Mouse (Mus musculus) CD8-positive naive resting alpha-beta T cell, adult 57 days (primary cell): Measurements from ENCODE around the gene Pidd1. TPM values are rescaled to one million over a fixed set of nuclear protein-coding genes. Genes with fewer than 3 reads are reported as not detected.

Experiments used
- total RNA-seq: library from RNA; stranded (reverse); gene quantifications from one replicate; pipeline ENCODE4 v1.2.4, GENCODE M21; 2023

The Pidd1 gene
- 5.7 TPM for total RNA-seq

GRCm38 (mm10) chr7:141443828-141444237, at the start of gene Pidd1:
Gene Pidd1 (minus strand): TSS chr7:141444025.

GRCm38 (mm10) chr7:141475011-141475804, 31.4 kb upstream of the Pidd1 start, which contains the start of the genes Polr2l and Tspan4:
Gene Polr2l (minus strand): TSS chr7:141475132.
Gene Tspan4 (plus strand): TSS chr7:141475240.

GRCm38 (mm10) chr7:141467230-141468030, 23.6 kb upstream of the Pidd1 start, which contains the start of gene Cd151:
Gene Cd151 (plus strand): TSS chr7:141467392.

GRCm38 (mm10) chr7:141460391-141461113, 16.7 kb upstream of the Pidd1 start, which contains the start of gene Cracr2b:
Gene Cracr2b (plus strand): TSS chr7:141461094.

GRCm38 (mm10) chr7:141454967-141455551, 11.2 kb upstream of the Pidd1 start, which contains the start of gene Pnpla2:
Gene Pnpla2 (plus strand): TSS chr7:141455198.

GRCm38 (mm10) chr7:141447110-141447991, 3.5 kb upstream of the Pidd1 start, which contains the start of gene Rplp2:
Gene Rplp2 (plus strand): TSS chr7:141447370.

GRCm38 (mm10) chr7:141437178-141438120, 6.4 kb downstream of the Pidd1 start, which contains the start of gene Slc25a22:
Gene Slc25a22 (minus strand): TSS chr7:141437892.

GRCm38 (mm10) chr7:141429310-141429709, 14.5 kb downstream of the Pidd1 start, which contains the start of gene Cend1:
Gene Cend1 (minus strand): TSS chr7:141429491.

GRCm38 (mm10) chr7:141413809-141414584, 29.8 kb downstream of the Pidd1 start, which contains the start of gene Gatd1:
Gene Gatd1 (minus strand): TSS chr7:141414136.

GRCm38 (mm10) chr7:141391625-141392551, 51.9 kb downstream of the Pidd1 start, which contains the start of gene Taldo1:
Gene Taldo1 (plus strand): TSS chr7:141392199.

Other genes starting within 250 kb of the Pidd1 start
- 4.7 TPM for gene Lrrc56, start 249.9 kb downstream of the Pidd1 start, total RNA-seq
- 2.5 TPM for gene Lmntd2, start 229.9 kb downstream of the Pidd1 start, total RNA-seq
- gene Rassf7, start 228.2 kb downstream of the Pidd1 start, total RNA-seq = 8.1 TPM
- 157 TPM for gene Phrf1, start 215.2 kb downstream of the Pidd1 start, total RNA-seq
- gene Irf7, start 177.5 kb downstream of the Pidd1 start, total RNA-seq = 57.4 TPM
- not detected for gene Cdhr5, start 167.2 kb downstream of the Pidd1 start, total RNA-seq
- gene Sct, start 164.9 kb downstream of the Pidd1 start, total RNA-seq = not detected
- not detected for gene Drd4, start 152.0 kb downstream of the Pidd1 start, total RNA-seq
- 58.1 TPM for gene Deaf1, start 116.3 kb downstream of the Pidd1 start, total RNA-seq
- 20.9 TPM for gene Tmem80, start 116.3 kb downstream of the Pidd1 start, total RNA-seq
- not detected for gene Eps8l2, start 105.1 kb downstream of the Pidd1 start, total RNA-seq
- gene Taldo1, start 51.8 kb downstream of the Pidd1 start, total RNA-seq = 97.8 TPM
- 31.1 TPM for gene Gatd1, start 29.9 kb downstream of the Pidd1 start, total RNA-seq
- gene Cend1, start 14.5 kb downstream of the Pidd1 start, total RNA-seq = not detected
- gene Slc25a22, start 6.1 kb downstream of the Pidd1 start, total RNA-seq = 67.0 TPM
- 3,653 TPM for gene Rplp2, start 3.3 kb upstream of the Pidd1 start, total RNA-seq
- 53.0 TPM for gene Pnpla2, start 11.2 kb upstream of the Pidd1 start, total RNA-seq
- gene Cracr2b, start 17.1 kb upstream of the Pidd1 start, total RNA-seq = 1.0 TPM
- 6.8 TPM for gene Cd151, start 23.4 kb upstream of the Pidd1 start, total RNA-seq
- 16.4 TPM for gene Polr2l, start 31.1 kb upstream of the Pidd1 start, total RNA-seq
- 0.95 TPM for gene Tspan4, start 31.2 kb upstream of the Pidd1 start, total RNA-seq
- gene Chid1, start 95.8 kb upstream of the Pidd1 start, total RNA-seq = 23.3 TPM
- gene Ap2a2, start 118.1 kb upstream of the Pidd1 start, total RNA-seq = 41.1 TPM
- not detected for gene Muc6, start 211.3 kb upstream of the Pidd1 start, total RNA-seq
- gene Muc2, start 246.3 kb upstream of the Pidd1 start, total RNA-seq = 1.0 TPM